Mouse (Mus musculus) intestine, postnatal 0 days (tissue): ENCODE data around the gene Med7. TPM values are rescaled to one million over a fixed set of nuclear protein-coding genes. Genes with fewer than 3 reads are reported as not detected.

ENCODE experiments used
- ATAC-seq: fragments of 200-750 bp; cut with Nextera tagmentation; 2 replicates; pipeline ENCODE4 v1.8.0; 2017; ENCODE audit warnings: mild to moderate bottlenecking, moderate TSS enrichment, moderate library complexity
- H3K27ac ChIP-seq: fragments of 300-500 bp; sonication (generic); 2 replicates; pipeline ENCODE4 v1.5.1; 2014; ENCODE audit warnings: mild to moderate bottlenecking, low read depth, low read length, moderate library complexity
- H3K27me3 ChIP-seq: fragments of 300-500 bp; sonication (generic); replicated peaks from 2 replicates; pipeline ENCODE4 v1.6.1; 2014; ENCODE audit warnings: low read length, mixed read lengths; ENCODE audit not compliant: control insufficient read depth, insufficient read depth
- H3K36me3 ChIP-seq: fragments of 300-500 bp; sonication (generic); 2 replicates; pipeline ENCODE4 v1.6.1; 2014; ENCODE audit warnings: mild to moderate bottlenecking, moderate library complexity; ENCODE audit not compliant: control insufficient read depth, insufficient read depth
- H3K4me1 ChIP-seq: fragments of 300-500 bp; sonication (generic); replicated peaks from 2 replicates; pipeline ENCODE4 v1.6.1; 2014; ENCODE audit warnings: antibody characterized with exemption, low read length, mixed read lengths; ENCODE audit not compliant: control insufficient read depth, insufficient read depth
- H3K4me2 ChIP-seq: fragments of 300-500 bp; sonication (generic); replicated peaks from 2 replicates; pipeline ENCODE4 v1.6.1; 2014; ENCODE audit warnings: low read depth, mild to moderate bottlenecking, moderate library complexity
- H3K4me3 ChIP-seq: fragments of 300-500 bp; sonication (generic); 2 replicates; pipeline ENCODE4 v1.5.1; 2014; ENCODE audit warnings: low read depth, low read length
- H3K9ac ChIP-seq: fragments of 300-500 bp; sonication (generic); 2 replicates; pipeline ENCODE4 v1.6.1; 2014; ENCODE audit warnings: mild to moderate bottlenecking, low read depth, low read length
- H3K9me3 ChIP-seq: fragments of 300-500 bp; sonication (generic); 2 replicates; pipeline ENCODE4 v1.6.1; 2016; ENCODE audit warnings: mixed run types; ENCODE audit not compliant: control insufficient read depth
- CTCF ChIP-seq: sonication (generic); IDR thresholded peaks from 2 replicates; pipeline ENCODE4 v1.5.1; 2016; ENCODE audit warnings: low read depth, mild to moderate bottlenecking, control low read depth, antibody characterized with exemption, moderate library complexity
- WGBS: fragments of 180-500 bp; shearing (Covaris S2); extraction: QIAGEN DNeasy Blood & Tissue Kit; methylation state at CpG from one replicate; pipeline ENCODE4 v1.1.7; 2014; 5-methylcytosine and 5-hydroxymethylcytosine counted together
- polyA plus RNA-seq: library from polyadenylated mRNA; unstranded; fragments of >200 nt; fragmentation: Nextera tagmentation; extraction: Ambion mirVana; gene quantifications from 2 replicates; pipeline ENCODE4 v1.2.1, GENCODE M21; 2015

Gene Med7
- polyA plus RNA-seq, 1 experiment from 2014 or later, result 40.6 TPM

DNA sequence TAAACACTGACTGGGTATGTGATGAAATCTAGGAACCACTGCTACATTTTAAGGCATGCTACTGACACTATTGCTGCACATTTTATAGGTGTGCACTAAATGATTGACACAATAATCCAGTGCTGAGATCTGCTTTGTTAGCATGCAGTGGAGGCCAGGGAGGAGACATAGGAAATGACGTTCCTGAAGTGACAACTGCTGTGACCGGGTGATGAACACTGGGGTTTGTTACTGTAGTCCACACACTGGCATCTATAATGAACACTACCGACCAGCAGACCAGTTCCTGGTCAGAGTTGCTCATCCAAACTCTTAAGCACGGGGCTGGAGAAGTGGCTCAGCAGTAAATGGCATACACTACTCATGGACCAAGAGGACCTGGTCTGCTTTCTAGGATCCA lies 43.3 kb upstream of the Med7 start:
- H3K4me3 ChIP-seq, result no peak overlapping the region
- no peaks in the 10 kb centered on the region for H3K9me3 ChIP-seq
- no peak for ATAC-seq
- no peaks in the 10 kb centered on the region for H3K4me1 ChIP-seq
- no peaks in the 10 kb centered on the region for H3K36me3 ChIP-seq
- H3K27me3 ChIP-seq, result no peaks in the 10 kb centered on the region
- TF ChIP-seq CTCF, result no peak
- H3K27ac ChIP-seq, result no peak overlapping the region
- 83% methylated on average over 4 of the region's 4 CpGs for WGBS
- no peak overlapping the region for H3K9ac ChIP-seq
- no peak overlapping the region for H3K4me2 ChIP-seq

DNA sequence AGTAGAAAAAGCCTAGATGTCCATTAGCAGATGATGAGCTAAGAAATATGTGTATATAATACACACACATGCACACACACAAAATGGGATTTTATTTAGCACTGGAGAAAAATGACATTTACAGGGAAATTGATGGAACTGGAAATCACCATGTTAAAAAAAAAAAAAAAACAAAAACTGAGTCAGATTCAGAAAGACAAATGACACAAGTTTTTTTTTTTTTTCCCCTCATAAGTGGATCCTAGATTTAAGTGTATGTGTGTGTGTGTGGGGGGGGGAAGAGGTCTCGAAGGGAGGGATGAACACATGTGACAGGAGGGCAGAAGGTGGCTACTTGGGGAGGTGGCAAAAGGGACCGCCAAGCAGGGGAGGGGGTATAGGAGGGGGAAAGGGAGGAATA lies 41.6 kb upstream of the Med7 start:
- Histone ChIP-seq H3K4me3 (no peak overlapping the region), H3K9me3 (no peaks in the 10 kb centered on the region), H3K36me3 (no peaks in the 10 kb centered on the region), H3K27ac (no peak overlapping the region), H3K4me1 (no peaks in the 10 kb centered on the region), H3K9ac (no peak overlapping the region), H3K4me2 (no peak overlapping the region), H3K27me3 (no peaks in the 10 kb centered on the region)
- ATAC-seq, result no peak
- WGBS, result 80% methylated on average over 2 of the region's 2 CpGs
- TF ChIP-seq CTCF, result no peak

DNA sequence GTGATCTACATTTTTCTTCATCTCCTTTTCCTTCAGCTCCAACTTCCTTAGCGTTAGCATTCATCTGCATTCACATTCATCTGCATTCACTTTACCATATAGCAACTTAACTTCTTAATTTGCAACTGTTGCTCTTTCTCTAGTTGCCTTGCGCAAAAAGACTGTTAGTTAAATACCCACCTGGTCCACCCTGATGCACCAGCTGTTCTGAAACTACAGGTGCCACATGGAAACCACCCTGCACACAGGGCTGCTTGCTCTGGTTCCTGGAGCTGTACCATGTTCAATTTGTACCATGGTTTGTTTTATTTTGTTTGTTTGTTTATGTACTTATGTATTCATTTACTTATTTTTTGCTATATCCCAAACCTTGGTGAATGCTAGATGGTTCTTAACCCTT lies 41.0 kb upstream of the Med7 start:
- WGBS, result 92% methylated on average over 2 of the region's 2 CpGs
- Histone ChIP-seq H3K4me1 (no peaks in the 10 kb centered on the region), H3K9ac (no peak overlapping the region), H3K4me3 (no peak overlapping the region), H3K9me3 (no peaks in the 10 kb centered on the region), H3K27me3 (no peaks in the 10 kb centered on the region), H3K4me2 (no peak overlapping the region), H3K36me3 (no peaks in the 10 kb centered on the region), H3K27ac (no peak overlapping the region)
- TF ChIP-seq CTCF, result no peak
- no peak for ATAC-seq

DNA sequence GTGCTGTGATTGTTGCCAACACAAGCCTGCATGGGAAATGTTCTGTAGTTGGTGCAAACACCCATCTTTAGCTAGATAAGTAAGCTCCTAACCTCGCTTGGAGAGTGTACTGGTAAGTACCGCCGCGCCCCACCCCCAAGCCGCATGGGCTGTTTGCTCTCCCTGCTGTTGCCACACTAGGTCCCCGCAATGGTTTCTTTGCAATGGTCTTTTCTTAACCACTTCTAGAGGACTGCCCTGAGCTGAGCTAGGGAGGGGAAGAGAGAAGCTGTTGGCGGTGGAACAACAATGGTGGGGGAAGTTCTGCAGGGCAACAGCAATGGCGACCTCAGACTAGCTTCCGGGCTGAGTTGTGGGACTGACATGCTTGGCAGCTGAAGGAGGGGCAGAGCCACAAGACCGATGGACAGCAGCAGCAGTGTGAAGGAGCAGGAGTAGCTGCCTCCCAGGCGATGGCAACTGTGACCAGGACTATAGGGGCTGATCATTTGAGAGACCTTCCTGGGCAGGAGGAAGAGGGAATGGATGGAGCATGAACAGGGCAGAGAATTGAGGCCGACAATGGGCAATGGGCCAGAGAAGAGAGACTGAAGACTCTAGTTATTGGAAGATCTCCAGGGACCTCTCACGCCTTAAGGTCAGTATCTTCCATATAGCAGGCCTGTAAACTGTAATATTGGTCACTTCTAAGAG lies 40.4 kb upstream of the Med7 start, which contains the start of gene Fam71b:
TSS of gene Fam71b (plus strand) at position 393 of the 693 bp plus-strand sequence.
- TF ChIP-seq CTCF, result no peak
- Histone ChIP-seq H3K36me3 (no peaks in the 10 kb centered on the region), H3K4me3 (no peak within 1 kb of the TSS), H3K4me1 (no peaks in the 10 kb centered on the region), H3K27me3 (no peaks in the 10 kb centered on the region), H3K4me2 (no peak within 1 kb of the TSS), H3K9ac (no peak within 1 kb of the TSS), H3K9me3 (no peaks in the 10 kb centered on the region), H3K27ac (no peak within 1 kb of the TSS)
- 63% methylated on average over 13 of the region's 13 CpGs for WGBS
- ATAC-seq, result no peak

DNA sequence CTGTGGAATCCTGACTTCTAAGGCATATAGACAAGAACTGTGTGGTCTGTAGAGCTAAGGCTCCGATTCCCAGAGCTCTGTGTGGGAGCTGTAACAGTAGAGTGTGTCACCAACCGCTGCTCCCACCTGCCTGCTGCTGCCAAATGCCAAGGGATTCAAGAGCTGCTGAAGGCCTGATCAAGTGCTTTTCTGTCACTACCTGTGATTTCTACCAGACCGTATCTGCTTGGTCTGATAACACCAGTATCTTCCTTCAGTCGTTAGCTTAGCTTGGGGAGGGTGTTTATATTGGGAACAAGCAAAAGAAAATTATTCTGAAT lies 39.9 kb upstream of the Med7 start:
- Histone ChIP-seq H3K4me3 (no peak overlapping the region), H3K4me2 (no peak overlapping the region), H3K9ac (no peak overlapping the region), H3K4me1 (no peaks in the 10 kb centered on the region), H3K27ac (no peak overlapping the region), H3K9me3 (no peaks in the 10 kb centered on the region), H3K36me3 (no peaks in the 10 kb centered on the region), H3K27me3 (no peaks in the 10 kb centered on the region)
- no peak for ATAC-seq
- WGBS, result 77% methylated on average over 4 of the region's 4 CpGs
- no peak for TF ChIP-seq CTCF

DNA sequence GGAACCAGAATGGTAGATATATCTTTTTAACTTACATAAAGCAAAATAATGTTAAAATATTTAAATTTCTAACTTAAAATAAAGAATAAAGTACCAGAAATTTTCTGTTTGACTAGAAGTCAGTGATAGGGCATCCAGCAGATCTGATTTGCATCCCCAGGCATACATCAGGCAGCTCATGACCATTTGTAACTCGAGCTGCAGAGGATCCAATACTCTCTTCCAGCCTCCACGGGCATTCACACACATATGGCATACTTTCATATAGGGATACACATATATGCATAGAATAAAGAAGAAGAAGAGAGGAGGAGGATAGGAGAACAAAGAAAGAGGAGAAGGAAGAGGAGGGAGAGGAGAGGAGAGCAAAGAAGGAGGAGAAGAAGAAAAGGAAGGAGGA lies 38.8 kb upstream of the Med7 start:
- Histone ChIP-seq H3K4me3 (no peak overlapping the region), H3K4me2 (no peak overlapping the region), H3K36me3 (no peaks in the 10 kb centered on the region), H3K9me3 (no peaks in the 10 kb centered on the region), H3K9ac (no peak overlapping the region), H3K4me1 (no peaks in the 10 kb centered on the region), H3K27ac (no peak overlapping the region), H3K27me3 (no peaks in the 10 kb centered on the region)
- TF ChIP-seq CTCF, result no peak
- ATAC-seq, result no peak
- WGBS, result 69% methylated on average over 2 of the region's 2 CpGs

DNA sequence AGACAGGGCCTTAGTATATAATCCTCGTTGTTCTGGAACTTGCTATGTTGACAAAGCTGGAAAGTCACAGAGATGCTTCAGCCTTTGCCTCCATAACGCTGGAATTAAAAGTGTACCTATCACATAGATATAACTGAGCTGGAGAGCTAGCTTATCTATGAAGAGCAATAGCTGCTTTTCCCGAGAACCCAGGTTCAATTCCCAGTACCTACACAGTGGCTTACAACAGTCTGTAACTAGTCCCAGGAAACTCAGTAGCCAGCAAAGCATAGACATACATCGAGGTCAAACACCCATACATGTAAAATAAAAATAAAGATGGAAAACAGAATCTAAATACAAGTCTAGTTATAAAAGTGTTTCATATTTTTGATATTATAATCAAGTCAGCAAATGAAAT lies 38.3 kb upstream of the Med7 start:
- no peak overlapping the region for H3K4me3 ChIP-seq
- WGBS, result 85% methylated on average over 4 of the region's 4 CpGs
- H3K27me3 ChIP-seq, result no peaks in the 10 kb centered on the region
- no peak for ATAC-seq
- H3K9ac ChIP-seq, result no peak overlapping the region
- H3K4me1 ChIP-seq, result no peaks in the 10 kb centered on the region
- H3K27ac ChIP-seq, result no peak overlapping the region
- no peak for TF ChIP-seq CTCF
- no peaks in the 10 kb centered on the region for H3K36me3 ChIP-seq
- H3K4me2 ChIP-seq, result no peak overlapping the region
- H3K9me3 ChIP-seq, result no peaks in the 10 kb centered on the region
